Mouse (Mus musculus): ENCODE results near the gene Phtf2.

DNA sequence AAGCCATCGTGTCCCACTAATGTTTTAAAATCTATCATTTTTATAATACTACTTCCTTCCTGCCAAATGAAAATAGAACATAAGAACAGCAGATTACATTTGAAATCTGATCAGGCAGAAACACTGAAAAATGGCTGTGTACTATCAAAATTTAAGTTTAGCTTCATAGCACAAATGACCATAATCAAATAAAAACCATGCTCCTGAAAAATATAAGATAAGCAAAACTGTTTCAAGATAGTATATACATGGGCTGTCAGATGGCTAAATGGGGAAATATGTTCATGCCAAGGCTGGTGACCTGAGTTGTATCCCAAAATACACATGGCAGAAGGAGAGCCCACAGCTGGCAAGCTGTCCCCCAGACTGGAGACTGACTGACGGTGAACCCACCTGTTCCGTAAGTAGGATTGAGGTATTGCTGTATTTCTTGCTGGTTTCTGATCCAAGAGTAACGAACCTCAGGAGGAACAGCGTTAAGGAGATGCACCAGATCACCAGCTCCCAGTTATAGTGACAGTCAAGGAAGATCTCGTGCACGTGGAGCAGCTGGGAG is 116.5 kb downstream of the Phtf2 start:
- no peak for TF ChIP-seq GATA1 (IDR thresholded peaks at IDR 0.05; ENCODE audit: borderline replicate concordance, low read length)
- no peak for TF ChIP-seq FLI1 (IDR thresholded peaks at IDR 0.05; ENCODE audit: low read length)

Measured in megakaryocyte, embryonic 14.5 days (primary cell).